Mouse (Mus musculus) brain, embryonic 14.5 days (tissue): Measurements from ENCODE around the gene Grtp1.

ENCODE experiments used
- CTCF ChIP-seq: fragments of 200-500 bp; IDR thresholded peaks from 2 replicates; pipeline ENCODE4 v1.5.1; 2012; ENCODE audit warnings: inconsistent platforms, mild to moderate bottlenecking, moderate library complexity, borderline replicate concordance; ENCODE audit not compliant: insufficient read depth, insufficient read length; ENCODE audit errors: extremely low read depth
- POLR2A ChIP-seq: fragments of 200-500 bp; IDR thresholded peaks from 2 replicates; pipeline ENCODE4 v1.6.1; 2012; ENCODE audit warnings: mild to moderate bottlenecking, inconsistent platforms, borderline replicate concordance; ENCODE audit not compliant: poor library complexity, insufficient read depth, insufficient read length, severe bottlenecking; ENCODE audit errors: extremely low read depth

- TF ChIP-seq CTCF (no peak), POLR2A (no peak)
Observed at GRCm38 (mm10) chr8:13178137-13178536, 22.3 kb downstream of the Grtp1 start.
